Mouse (Mus musculus): ENCODE data around the gene Nars2. TPM values are rescaled to one million over a fixed set of nuclear protein-coding genes. Genes with fewer than 3 reads are reported as not detected.
A peak's percentile ranks its signal among the peaks of the same experiment; 100 is the strongest.
"Not testable (repeated sequence)": the region's sequence is repeated elsewhere in the genome, so short reads cannot be mapped to it uniquely, and the experiment has no call there.

The Nars2 gene
- total RNA-seq (2014; fragmentation: Nextera tagmentation): 8.3 and 8.7 TPM in 2 replicates
- 8.8 and 13.4 TPM in 2 replicates for total RNA-seq (2017)

DNA sequence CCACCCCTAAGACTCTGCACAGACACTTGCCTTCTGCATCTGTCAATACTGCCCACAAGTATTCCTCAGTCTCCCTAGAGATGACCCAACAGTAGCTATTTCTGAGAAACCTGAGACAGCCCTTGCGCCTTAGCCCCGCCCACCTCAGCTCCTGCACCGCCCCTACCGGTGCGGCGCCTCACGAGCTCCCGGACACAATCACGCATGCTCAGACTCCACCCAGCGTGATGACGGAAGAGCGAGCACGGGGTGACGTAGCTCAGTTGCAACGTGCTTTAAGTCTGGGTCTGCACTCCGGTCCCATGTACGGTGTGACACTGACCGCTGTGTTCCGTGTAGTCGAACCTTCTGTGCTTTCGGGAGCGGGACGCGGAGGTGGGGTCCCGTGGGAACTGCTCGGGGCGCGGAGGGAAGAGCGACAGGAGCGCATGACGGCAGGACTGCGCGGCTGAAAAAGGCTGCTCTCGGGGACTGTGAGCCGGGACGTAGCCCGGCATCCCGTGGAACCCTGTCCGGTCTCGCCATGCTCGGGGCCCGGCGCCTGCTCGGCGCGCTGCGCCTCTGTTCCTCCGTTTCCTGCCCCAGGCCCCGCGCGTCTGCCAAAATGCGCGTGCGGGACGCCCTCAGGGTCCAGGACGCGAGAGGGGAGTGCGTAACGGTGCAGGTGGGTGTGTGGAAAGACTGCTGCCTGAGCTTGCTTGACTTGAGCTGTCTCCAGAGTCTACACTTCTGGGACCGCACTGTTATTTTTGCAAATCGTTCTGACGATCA is at the start of gene Nars2:
Gene Nars2, plus strand, starts transcription at position 225 of the 771 bp plus-strand sequence.
- ATAC-seq (replicated peaks; ENCODE audit: poor library complexity, severe bottlenecking): peak; percentile 97

DNA sequence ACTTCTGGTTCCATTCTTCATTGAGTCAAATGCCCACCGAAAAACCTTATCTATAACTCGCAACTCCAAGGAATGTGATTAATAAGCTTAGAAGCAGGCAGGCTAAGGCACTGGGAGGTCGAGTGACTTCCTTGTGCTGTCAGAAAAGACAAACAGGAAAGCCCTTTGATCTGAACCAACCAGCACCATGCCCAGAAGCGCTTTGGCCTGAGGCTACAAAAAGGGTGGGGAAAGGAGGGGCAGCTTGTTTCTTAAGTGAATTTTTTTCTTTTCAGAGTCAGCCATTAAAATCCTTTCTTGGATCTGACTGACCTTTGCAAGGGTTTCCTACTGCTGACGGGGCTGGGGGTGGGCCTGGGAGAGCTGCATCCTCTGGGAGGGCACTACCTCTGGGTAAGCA is 49.1 kb upstream of the Nars2 start:
- ATAC-seq (replicated peaks; ENCODE audit: poor library complexity, severe bottlenecking): no peak

DNA sequence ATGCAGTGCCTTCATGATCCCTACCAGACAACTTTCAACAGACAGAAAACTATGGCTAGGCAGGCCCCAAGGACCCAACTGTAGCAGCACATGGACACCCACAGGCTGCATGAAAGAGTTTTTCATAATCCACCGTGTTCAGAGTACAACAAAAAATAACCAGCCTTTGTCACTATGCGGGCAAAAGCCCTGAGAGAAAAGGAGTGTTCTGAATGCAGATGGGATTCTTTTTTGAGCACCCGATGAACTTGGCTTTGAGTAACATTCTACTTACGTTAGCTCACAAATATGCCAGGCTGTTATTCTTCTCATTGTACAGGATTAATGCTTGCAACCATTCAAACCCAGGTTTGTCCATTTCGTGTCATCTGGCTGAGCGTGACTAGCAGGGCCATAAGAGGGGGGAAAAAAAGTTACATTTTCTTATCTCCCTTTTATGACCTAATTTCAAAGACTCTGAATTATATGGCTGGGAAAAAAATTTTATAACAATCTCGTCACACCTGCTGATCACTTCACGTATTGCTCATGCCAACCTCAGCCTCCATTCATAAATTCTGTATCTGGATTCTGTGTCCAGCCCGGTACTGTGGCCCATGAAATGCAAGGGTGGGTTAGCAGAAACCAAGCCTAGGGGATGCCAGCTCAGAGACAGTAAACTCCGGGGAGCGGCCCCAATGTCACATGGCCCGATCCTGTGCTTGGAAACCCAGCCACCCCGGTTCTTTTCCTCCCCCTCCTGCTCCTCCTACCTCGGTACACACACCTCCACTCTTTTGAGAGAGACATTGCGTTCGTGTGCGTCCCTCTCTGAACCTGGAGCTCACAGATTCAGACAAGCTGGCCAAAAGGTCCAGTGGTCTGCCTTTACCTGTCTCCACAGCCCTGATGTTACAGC is 48.0 kb upstream of the Nars2 start:
- no peak for ATAC-seq (replicated peaks; ENCODE audit: poor library complexity, severe bottlenecking)

DNA sequence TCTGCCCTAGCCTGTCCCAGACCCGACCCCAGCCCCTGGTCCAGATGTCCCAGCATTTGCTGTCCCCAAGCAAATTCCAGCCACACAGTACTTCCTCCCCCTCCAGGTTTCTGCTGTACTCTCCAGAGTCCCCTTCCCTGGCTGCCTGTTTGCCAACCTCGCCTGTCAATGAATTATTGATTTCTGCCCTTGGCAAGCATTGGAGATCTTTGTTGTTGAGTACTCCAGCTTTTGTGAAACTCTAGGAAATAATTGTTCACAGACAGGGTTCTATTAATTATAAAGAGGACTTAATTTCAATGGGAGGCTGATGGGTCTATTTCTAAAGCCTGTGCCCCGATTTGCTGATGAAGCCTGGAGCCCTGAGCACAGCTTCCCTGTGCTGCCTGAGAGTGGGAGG is 46.9 kb upstream of the Nars2 start:
- ATAC-seq (replicated peaks; ENCODE audit: poor library complexity, severe bottlenecking): no peak

DNA sequence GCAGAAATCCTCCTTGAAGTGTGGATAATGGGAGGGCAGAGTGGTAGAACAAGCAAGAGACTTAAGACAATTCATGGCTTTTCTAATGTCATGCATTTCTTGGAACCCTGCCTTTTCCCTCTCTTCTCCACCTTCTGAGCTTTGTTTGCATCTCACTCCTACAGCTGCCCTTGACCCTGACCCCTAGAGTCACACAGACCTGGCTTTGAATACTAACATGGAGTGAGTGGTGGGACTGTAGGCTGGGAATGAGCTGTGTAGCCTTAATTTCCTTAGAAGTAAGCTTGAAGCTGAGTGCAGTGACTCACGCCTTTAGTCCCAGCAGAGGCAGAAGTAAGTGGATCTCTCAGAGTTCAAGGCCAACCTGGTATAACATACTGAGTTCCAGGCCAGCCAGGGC is 46.4 kb upstream of the Nars2 start:
- no peak for ATAC-seq (replicated peaks; ENCODE audit: poor library complexity, severe bottlenecking)

DNA sequence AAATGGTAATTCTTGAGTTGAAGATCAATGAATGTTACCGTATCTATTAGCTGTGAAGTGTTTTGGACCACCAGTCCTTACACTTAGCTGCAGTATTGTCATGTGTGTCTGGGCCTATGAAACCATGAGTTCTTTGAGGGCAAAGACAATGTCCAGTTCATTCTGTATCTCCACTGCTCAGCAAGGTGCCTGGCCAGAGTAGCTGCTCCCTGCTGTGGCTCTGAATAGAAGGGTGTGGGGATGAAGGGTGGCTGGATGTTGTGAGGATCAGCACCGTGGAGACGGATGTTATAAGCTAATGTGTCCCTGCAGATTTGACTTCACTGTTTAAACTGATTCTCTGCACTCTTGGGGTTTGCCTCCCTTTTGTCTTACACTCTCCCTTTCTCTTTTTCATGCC is 45.9 kb upstream of the Nars2 start:
- no peak for ATAC-seq (replicated peaks; ENCODE audit: poor library complexity, severe bottlenecking)

DNA sequence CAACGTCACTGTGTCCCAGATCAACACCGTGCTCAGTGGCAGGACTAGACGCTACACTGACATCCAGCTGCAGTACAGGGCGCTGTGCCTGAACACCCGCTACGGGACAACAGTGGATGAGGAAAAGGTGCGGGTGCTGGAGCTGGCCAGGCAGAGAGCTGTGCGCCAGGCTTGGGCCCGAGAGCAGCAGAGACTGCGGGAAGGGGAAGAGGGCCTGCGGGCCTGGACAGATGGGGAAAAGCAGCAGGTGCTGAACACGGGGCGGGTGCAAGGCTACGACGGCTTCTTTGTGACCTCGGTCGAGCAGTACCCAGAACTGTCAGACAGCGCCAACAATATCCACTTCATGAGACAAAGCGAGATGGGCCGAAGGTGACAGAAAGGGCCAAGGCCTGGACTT is 45.1 kb upstream of the Nars2 start:
- no peak for ATAC-seq (replicated peaks; ENCODE audit: poor library complexity, severe bottlenecking)

DNA sequence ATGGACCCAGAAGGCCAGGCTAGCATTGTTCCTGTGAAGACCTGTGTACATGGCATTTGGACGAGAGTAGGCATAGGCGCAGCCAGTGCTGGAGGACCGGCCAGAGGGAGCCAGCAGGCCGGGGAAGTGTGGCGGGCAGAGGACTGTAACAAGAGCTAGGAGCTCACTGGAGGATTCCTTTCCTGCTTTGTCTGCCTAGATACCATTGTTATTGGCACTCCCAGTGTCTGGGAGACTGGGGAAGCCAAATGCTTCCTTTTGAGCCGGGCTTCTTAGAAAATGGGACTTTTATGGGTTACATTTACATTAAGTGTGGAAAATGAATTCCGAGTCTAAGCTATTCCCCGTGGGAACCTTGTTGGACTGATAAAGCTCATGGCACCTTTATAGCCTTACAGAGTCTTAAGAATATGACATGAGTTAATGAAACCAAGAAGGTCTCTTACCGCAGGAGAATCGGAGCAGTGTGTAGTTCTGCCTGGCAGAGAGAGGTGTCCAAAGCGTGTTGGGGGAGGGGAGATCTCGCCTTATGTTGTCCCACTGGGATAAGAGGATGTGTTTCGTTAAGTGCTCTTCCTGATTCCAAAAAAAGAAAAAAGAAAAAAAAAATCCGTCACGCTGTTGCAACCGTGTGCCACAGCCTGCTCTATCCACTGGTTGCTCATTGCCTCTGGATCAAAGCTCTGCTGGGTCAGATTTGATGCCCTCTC is 43.2 kb upstream of the Nars2 start:
- no peak for ATAC-seq (replicated peaks; ENCODE audit: poor library complexity, severe bottlenecking)

DNA sequence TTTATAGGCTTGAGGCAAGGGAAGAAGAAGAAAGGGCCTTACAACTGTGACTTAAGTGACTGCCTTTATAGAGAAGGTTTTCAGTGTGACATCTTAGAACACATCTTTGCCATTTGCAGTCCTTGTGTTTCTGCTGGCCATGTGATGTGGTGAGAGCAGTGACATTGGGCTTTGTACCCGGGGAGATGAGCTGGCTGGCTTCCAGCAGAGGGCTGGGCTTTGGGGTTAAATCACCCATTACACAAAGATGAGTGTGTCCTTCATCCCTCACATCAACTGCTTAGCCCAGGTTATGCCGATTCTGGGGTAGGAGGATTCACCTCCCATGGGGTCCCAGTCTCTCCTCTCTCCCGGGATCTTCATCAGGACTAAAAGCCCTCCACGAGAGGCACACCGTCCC is 41.4 kb upstream of the Nars2 start:
- no peak for ATAC-seq (replicated peaks; ENCODE audit: poor library complexity, severe bottlenecking)

DNA sequence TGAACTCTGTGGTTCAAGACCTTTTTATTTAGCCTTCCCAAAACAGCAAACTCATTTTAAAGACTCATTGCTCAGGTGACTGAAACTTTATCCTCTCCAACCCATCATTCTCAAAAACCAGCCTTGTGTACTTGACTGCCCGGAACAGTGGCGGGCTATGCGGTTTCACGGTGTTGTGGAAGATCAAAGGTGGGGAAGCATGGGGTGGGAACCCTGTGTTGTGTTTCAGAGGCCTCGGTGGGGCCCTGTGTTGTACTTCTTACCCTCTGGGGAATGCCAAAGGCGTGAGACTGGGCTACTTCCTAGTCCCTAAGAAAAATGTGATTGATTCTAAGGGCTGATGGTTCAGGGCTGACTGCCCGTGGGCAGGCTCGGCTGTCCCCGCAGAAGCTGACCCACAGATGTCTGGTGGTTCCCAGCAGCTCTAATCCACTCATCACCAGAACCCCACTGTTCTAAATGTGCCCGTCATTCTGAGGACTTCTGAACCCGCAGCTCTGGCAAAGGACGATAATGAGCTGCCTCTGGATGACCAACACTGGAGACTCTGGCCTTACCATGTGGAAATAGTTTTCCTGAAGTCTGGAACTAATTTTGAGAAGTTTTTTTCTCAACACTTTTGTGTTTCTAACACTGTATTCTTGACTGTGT is 40.9 kb upstream of the Nars2 start:
- no peak for ATAC-seq (replicated peaks; ENCODE audit: poor library complexity, severe bottlenecking)

DNA sequence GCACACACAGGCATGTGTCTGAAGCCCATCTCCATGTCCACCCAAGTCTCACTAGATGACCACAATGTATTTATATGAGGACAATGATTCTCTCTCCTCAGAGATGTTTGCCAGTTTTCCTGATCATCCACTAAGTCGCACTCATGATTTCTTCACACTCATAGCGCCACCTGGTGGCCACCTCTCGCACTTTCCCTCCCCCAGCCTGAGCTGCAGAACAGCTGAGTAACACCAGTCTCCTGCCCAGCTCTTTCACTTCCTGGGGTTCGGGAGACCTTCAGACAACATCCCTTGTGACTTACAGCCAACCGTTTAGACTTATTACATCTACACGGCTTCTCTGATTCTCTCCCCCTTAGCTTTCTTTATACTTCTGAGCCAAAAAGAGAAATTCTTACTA is 37.3 kb upstream of the Nars2 start:
- peak; percentile 84 for ATAC-seq (replicated peaks; ENCODE audit: poor library complexity, severe bottlenecking)

DNA sequence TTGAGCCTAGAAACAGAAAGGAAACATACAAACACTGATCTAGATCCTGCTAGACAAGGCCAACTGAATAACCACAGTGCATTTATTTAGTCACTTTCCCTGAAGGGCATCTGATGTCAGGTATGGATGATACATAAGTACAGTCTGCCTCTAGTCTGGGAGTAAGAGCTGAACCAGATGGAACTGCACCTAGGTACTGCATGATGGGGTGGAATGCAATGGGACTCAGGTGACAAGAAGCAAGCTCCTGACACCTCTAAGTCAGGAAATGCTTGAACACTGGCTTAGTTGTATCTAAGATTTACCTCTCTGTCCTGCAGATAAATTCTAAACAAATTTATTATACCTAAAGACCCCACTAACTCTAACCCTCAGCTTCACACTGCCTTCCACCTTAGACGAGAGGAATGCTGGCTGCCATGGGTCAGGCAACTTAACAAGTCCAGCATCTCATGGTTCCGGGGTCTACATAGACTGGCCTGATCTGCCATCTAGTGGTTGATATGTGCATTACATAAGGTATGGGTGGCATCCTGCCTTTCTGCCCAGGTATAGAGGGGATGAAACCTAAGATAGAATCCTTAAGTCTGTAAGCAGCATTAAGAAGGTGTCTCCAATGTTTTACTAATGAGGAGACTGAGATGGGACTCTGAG is 35.7 kb upstream of the Nars2 start:
- peak; percentile 78 for ATAC-seq (replicated peaks; ENCODE audit: poor library complexity, severe bottlenecking)

DNA sequence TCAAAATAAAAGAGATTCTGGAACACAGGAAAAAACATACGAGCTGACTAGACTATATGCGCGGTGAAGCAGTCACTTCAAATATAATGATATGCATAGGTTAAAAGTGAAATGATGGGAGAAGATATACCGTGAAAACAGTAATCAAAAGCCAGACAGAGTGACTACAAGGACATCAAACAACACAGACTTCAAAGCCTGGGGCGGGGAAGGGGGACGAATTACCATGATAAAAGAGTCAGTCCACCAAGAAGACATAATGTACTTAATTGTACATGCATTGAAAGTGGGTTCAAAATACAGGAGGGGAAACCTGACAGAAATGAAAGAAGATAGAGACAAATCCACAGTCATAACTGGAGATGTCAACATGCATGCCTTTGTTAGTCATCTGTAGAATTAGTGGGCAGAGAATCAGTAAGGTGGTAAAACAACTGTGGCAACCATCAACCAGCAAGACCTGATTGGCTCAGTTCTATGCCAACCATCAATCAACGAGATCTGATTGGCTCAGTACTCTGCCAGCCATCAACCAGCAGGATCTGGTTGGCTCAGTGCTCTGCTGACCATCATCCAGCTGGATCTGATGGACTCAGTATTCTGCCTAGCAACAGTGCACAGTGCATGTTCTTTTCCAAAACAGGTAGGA is 30.7 kb upstream of the Nars2 start:
- no peak for ATAC-seq (replicated peaks; ENCODE audit: poor library complexity, severe bottlenecking)

DNA sequence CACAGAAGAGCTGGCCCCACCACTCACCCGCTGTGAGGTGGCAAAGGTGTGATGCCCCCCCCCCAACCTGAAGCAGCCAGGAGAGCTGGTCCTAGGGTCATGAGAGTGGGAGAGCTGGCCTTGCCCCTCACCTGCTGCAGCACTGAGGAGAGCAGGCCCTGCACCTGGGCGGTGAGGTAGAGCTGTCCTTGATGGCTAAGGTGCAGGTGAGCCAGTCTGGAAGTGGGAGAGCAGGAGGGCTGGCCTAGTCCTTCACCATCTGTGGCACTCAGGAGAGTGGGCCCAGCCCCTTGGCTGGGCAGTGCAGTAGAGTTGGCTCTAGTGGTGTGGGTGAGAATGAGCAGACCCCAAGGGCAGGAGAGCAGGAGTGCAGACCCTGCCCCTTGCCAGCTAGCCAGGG is 28.4 kb upstream of the Nars2 start:
- no peak for ATAC-seq (replicated peaks; ENCODE audit: poor library complexity, severe bottlenecking)

DNA sequence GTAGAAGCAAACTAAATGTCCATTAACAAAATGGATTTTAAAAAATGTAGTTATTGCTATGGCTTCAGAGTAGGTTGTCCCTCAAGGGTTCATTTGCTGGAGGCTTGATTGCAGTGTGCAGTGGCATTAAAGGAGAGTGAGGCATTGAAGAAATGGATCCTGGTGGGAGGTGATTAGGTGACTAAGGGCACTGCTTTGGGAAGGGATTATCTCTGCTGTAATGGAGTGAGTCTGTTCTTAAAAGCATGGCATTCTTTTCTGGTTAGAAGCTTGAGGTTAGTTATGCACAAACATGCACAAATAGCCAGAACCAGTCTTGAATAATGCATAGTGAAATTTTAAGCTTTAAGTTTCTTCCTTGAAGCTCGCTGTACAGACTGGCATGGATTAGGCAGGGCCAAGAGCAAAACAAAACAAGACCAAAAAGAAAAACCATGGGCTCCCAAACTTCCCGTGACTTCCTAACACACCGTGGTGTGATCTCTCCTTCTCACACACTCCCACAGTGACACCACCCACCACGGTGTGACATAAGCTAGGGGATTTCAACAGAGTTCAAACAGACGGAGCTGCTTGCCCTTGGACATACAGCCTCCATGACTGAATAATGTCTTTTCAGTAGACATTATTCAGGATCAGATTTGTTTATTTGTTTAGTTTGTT is 7.5 kb upstream of the Nars2 start:
- no peak for ATAC-seq (replicated peaks; ENCODE audit: poor library complexity, severe bottlenecking)

DNA sequence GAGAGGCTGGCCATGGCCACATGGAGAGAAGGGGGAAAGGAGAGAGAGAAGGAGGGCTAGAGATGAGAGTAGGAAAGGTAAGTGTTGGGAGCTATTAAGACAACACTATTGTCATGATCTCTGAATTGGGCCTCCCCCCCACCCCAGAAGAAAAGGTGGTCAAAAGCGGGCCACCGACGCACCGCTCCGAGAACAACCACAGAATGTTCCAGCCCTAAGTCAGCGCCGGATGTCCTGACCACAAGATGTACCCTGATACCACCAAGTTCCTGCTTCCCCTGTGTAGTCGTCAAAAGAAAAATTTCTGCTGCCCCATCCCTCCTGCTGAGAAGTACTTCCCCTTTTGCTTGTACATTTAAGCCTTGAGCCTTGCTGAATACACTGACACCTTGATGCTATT is 4.8 kb upstream of the Nars2 start:
- not testable (repeated sequence) for ATAC-seq (replicated peaks; ENCODE audit: poor library complexity, severe bottlenecking)

DNA sequence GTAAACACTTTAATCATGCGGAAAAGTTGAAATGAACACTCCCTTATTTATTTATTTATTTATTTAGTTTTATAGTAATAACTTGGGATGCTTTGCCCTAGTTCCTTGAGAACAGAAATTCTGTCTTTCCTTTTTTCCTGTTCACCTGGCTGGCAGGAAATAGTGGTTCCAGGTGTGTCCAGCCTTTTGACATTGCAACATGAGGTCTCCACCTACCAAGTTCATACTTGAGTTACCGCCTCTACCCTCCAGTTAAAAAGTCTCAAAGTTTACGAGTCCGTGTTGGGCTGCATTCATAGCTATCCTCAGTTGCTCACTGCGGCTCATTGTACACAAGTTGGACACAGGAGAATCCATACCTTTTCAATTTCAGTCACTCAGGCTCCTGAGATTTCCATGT is 789 bp downstream of the Nars2 start:
- no peak for ATAC-seq (replicated peaks; ENCODE audit: poor library complexity, severe bottlenecking)

DNA sequence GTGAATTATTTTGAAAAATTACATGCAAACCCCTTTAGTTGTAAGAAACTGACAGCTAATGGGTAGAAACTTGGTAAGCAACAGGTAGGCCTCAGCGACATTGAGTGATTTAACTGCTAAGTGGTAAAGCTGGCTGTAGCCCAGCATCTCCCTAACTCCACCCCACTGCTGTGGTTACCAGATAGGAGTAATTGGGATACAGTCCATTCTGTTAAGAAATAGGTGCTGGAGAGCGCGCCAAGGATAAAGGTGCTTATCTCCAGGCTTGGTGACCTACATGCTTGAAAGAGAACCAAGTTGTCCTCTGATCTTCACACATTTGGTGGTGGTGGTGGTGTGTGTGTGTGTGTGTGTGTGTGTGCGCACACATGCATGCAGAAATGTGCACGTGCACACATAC is 7.9 kb downstream of the Nars2 start:
- no peak for ATAC-seq (replicated peaks; ENCODE audit: poor library complexity, severe bottlenecking)

DNA sequence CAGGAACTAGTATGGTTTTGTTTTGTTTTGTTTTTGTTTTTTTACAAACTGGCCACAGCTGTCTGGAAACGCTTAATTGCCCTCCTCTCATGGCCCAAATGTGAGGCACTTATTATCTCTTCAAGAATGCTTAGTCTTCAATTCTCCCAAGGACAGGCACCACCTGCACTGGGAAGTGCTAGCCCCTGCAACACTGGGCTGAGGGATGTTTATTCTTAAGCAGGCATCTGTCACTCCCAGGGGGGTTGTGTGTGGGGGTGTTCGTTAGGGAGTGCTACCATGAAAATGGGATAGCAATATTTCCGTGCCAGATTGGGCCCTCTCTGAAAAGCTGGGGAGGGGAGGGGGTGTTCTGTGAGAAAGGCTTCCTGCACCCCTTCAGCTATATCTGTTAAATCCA is 15.9 kb downstream of the Nars2 start:
- no peak for ATAC-seq (replicated peaks; ENCODE audit: poor library complexity, severe bottlenecking)

Measured in granulocyte monocyte progenitor cell, adult 5-6 weeks (primary cell).